Mouse (Mus musculus): Measurements from ENCODE around the gene Trmt10b. TPM values are rescaled to one million over a fixed set of nuclear protein-coding genes. Genes with fewer than 3 reads are reported as not detected.

Trmt10b gene
- polyA plus RNA-seq, 2 experiments from 2014 or later = 21.2 to 22.1 TPM

- ATAC-seq = peak; percentile 52
These were observed 45.6 kb downstream of the Trmt10b start, which contains the start of gene Exosc3 for GRCm38 (mm10) chr4:45342286-45343155. Exosc3 (minus strand) TSS chr4:45342732.

GRCm38 (mm10) chr4:45356653-45357052 is 59.7 kb downstream of the Trmt10b start:
- ATAC-seq = no peak

Other genes with a start within 250 kb of the Trmt10b start
- gene Fbxo10, start 212.5 kb upstream of the Trmt10b start, polyA plus RNA-seq (2017; shearing (Covaris generic)) = 1 to 10 TPM in 1 of 2 experiments, under 1 TPM in 1; 0.43 to 1.3 TPM
- gene Tomm5, start 189.0 kb upstream of the Trmt10b start, polyA plus RNA-seq (2017; shearing (Covaris generic)) = 100 to 1,000 TPM; 125 to 132 TPM
- not detected for gene Frmpd1, start 112.3 kb upstream of the Trmt10b start, polyA plus RNA-seq (2017; shearing (Covaris generic))
- 1 to 10 TPM; 1.5 to 2.7 TPM for gene Dcaf10, start 45.0 kb downstream of the Trmt10b start, polyA plus RNA-seq (2017; shearing (Covaris generic))
- gene Exosc3, start 45.6 kb downstream of the Trmt10b start, polyA plus RNA-seq (2017; shearing (Covaris generic)) = 10 to 100 TPM; 30.8 to 38.4 TPM
- gene Slc25a51, start 111.6 kb downstream of the Trmt10b start, polyA plus RNA-seq (2017; shearing (Covaris generic)) = 10 to 100 TPM; 41.0 to 66.6 TPM
- gene Shb, start 235.3 kb downstream of the Trmt10b start, polyA plus RNA-seq (2017; shearing (Covaris generic)) = under 1 TPM in 1 of 2 experiments, not detected in 1; 0.34 TPM

Data from CD4-positive, CD25-positive, alpha-beta regulatory T cell, adult 4 months (primary cell).